Mouse (Mus musculus): ENCODE data around the gene Tbrg1. TPM values are rescaled to one million over a fixed set of nuclear protein-coding genes. Genes with fewer than 3 reads are reported as not detected.
A peak's percentile ranks its signal among the peaks of the same experiment; 100 is the strongest.

The Tbrg1 gene
- polyA plus RNA-seq, 1 experiment from 2014 or later, result 166 TPM

DNA sequence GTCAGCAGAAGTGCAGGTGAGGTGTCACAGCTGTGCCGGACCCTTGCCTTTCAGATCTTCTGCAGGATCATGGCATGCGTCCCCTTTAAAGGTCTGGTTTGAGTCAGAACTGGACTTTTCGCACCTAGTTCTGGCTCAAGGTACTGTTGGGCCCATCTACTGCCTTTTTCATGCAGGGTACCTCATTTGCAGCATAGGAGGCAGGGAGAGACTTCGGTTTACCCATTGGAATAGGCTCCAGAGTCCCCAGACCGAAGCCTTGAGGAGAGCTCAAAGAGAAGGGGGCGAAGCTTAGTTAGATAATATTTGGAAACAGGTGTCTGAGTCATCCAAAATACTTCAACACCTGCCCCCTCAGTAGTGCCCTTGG is 43.2 kb downstream of the Tbrg1 start:
- H3K27ac ChIP-seq (ENCODE audit: low read depth), result no peak overlapping the region
- WGBS, result 24% methylated on average over 6 of the region's 6 CpGs
- no peak; the same call in 1 of the 2 replicates for ATAC-seq (replicated peaks; ENCODE audit: low FRiP score, low TSS enrichment, low read depth)

DNA sequence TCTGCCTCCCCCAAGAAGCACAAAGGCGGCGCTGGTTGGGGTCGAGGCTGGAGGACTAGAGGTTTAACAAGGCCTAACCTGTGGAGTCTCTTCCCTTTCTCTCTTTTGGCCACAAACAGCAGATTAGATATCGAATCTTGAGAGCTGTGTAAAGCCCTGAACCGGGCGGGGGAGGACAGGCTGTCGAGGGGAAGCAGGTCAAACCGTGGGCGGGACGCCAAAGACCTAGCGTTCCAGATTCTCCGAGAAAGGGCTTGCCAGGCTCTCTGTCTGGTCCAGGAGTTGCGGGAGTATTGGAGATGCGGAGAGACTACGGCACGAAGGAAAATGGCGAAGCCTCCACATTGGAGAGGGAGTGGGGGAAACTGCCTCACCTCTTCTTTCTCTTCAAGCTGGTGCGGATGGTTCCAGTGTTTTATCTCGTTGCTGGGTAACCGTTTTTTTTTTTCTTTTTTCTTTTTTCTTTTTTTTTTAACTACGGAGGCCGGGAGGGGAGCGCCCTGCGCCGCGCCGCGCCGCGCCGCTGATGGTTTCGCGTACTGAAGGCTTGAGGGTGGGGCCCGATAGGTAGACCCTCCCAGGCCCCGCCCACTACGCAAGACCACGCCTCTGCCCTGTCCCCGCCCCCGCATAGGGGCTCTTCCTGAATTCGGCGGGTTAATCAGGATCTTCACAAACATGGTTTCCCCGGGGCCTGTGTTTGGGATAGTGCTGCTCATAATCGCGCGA is 43.8 kb downstream of the Tbrg1 start, which contains the start of gene Spa17:
Spa17 (minus strand) TSS at position 541 of the 729 bp plus-strand sequence.
- Histone ChIP-seq H3K36me3 (ENCODE audit: control insufficient read depth, insufficient read depth, low read length) (no peaks in the 10 kb centered on the region), H3K4me3 (ENCODE audit: low read depth, low read length) (peak within 1 kb of the TSS; percentile 67), H3K9ac (ENCODE audit: low read length) (peak within 1 kb of the TSS; percentile 72), H3K27me3 (replicated peaks; ENCODE audit: control insufficient read depth, insufficient read depth, low read length) (no peaks in the 10 kb centered on the region), H3K4me1 (replicated peaks; ENCODE audit: control insufficient read depth, insufficient read depth, low read length) (peaks cover 6% of the 10 kb centered on the region), H3K4me2 (ENCODE audit: low read length) (peak within 1 kb of the TSS; percentile 73), H3K27ac (ENCODE audit: low read depth) (peak within 1 kb of the TSS; percentile 77), H3K9me3 (ENCODE audit: control insufficient read depth, low read length) (no peaks in the 10 kb centered on the region)
- WGBS, result under 1% methylated on average over 45 of the region's 45 CpGs
- ATAC-seq (replicated peaks; ENCODE audit: low FRiP score, low TSS enrichment, low read depth) (peak; percentile 97), DNase-seq (ENCODE audit: low spot score) (peak; percentile 95)

More for the DNA sequence above, 43.2 kb downstream of the Tbrg1 start:
- no peaks in the 10 kb centered on the region for H3K9me3 ChIP-seq (ENCODE audit: control insufficient read depth, low read length)
- H3K36me3 ChIP-seq (ENCODE audit: control insufficient read depth, insufficient read depth, low read length), result no peaks in the 10 kb centered on the region
- no peaks in the 10 kb centered on the region for H3K27me3 ChIP-seq (replicated peaks; ENCODE audit: control insufficient read depth, insufficient read depth, low read length)
- H3K4me3 ChIP-seq (ENCODE audit: low read depth, low read length), result peak overlapping the region; percentile 67
- H3K9ac ChIP-seq (ENCODE audit: low read length), result peak overlapping the region; percentile 72
- peak overlapping the region; percentile 73 for H3K4me2 ChIP-seq (ENCODE audit: low read length)
- no peak for DNase-seq (ENCODE audit: low spot score)
- H3K4me1 ChIP-seq (replicated peaks; ENCODE audit: control insufficient read depth, insufficient read depth, low read length), result peaks cover 6% of the 10 kb centered on the region

DNA sequence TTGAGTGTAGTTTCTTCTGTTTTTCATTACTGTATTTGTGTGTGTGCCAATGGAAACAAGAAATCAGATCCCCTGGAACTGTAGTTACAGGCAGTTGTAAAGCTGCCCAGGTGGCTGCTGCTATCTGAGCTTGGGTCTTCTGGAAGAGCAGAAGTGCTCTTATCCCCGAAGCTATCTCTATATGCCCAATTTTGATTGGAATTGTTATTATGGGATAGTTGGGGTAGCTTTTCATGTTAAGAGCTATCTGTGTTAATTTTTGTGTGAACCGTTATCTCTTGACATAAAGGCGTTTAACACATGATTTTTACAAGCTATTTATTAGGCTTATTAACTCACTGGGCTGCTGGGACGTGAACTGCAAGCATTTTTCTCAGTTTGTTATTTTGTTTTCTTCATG is 47.6 kb downstream of the Tbrg1 start:
- DNase-seq (ENCODE audit: low spot score) (no peak), ATAC-seq (replicated peaks; ENCODE audit: low FRiP score, low TSS enrichment, low read depth) (no peak)
- Histone ChIP-seq H3K4me1 (replicated peaks; ENCODE audit: control insufficient read depth, insufficient read depth, low read length) (peaks cover 6% of the 10 kb centered on the region), H3K4me3 (ENCODE audit: low read depth, low read length) (no peak overlapping the region), H3K9ac (ENCODE audit: low read length) (no peak overlapping the region), H3K36me3 (ENCODE audit: control insufficient read depth, insufficient read depth, low read length) (no peaks in the 10 kb centered on the region), H3K4me2 (ENCODE audit: low read length) (no peak overlapping the region), H3K27me3 (replicated peaks; ENCODE audit: control insufficient read depth, insufficient read depth, low read length) (no peaks in the 10 kb centered on the region), H3K9me3 (ENCODE audit: control insufficient read depth, low read length) (no peaks in the 10 kb centered on the region), H3K27ac (ENCODE audit: low read depth) (no peak overlapping the region)
- WGBS, result 75% methylated on average over 4 of the region's 4 CpGs

DNA sequence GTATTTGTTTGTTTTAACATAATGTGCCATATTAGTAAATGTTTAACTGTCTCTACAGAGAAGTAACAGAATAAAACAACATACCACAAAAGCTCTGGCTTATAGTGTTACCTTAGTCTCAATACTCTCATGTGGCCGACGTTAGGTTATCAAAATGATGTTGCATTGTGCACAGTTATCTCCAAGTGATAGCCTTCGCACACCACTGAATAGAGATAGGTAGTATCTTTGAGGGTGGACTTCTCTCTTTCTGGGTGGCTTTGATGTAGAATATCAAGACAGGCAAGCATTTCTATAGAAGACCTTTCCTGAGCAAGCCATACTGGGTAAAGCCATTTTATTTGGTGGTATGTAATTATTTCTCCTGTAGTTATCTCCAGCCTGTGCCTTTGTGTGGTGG is 52.0 kb downstream of the Tbrg1 start:
- Histone ChIP-seq H3K27ac (ENCODE audit: low read depth) (no peak overlapping the region), H3K4me2 (ENCODE audit: low read length) (no peak overlapping the region), H3K4me3 (ENCODE audit: low read depth, low read length) (no peak overlapping the region), H3K4me1 (replicated peaks; ENCODE audit: control insufficient read depth, insufficient read depth, low read length) (no peaks in the 10 kb centered on the region), H3K9ac (ENCODE audit: low read length) (no peak overlapping the region), H3K36me3 (ENCODE audit: control insufficient read depth, insufficient read depth, low read length) (no peaks in the 10 kb centered on the region), H3K27me3 (replicated peaks; ENCODE audit: control insufficient read depth, insufficient read depth, low read length) (no peaks in the 10 kb centered on the region), H3K9me3 (ENCODE audit: control insufficient read depth, low read length) (no peaks in the 10 kb centered on the region)
- DNase-seq (ENCODE audit: low spot score) (no peak), ATAC-seq (replicated peaks; ENCODE audit: low FRiP score, low TSS enrichment, low read depth) (no peak)
- WGBS, result 91% methylated on average over 3 of the region's 3 CpGs

DNA sequence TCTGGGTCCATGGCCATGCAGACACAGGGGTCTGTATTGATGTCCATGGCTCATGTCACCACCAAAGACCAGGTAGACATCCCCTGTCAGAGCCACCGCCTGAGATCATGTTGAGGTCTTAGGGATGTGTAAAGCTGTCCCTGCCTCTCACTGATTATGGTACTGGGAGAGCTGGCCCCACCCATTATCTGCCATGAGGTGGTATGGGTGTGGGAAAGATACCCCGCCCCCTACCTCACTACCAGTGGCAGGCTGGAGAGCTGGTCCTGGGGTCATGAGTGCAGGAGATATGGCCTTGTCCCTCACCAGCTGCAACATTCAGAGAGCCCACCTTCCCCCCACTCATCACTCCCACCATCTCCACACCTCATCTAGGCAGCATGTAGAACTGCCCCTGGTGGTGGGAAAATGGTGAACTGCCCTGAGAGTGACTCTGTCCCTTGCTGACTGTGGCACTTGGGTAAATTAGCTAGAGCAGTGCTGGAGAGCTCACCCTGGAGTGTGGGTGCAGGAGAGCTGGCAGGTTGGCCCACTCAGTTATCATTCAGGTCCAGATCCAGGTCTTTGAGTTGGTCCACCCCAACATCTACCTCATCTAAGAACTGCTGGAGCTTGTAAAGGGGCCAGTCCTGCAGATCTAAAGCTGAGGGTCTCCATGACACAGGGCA is 56.4 kb downstream of the Tbrg1 start:
- Histone ChIP-seq H3K9me3 (ENCODE audit: control insufficient read depth, low read length) (no peaks in the 10 kb centered on the region), H3K27me3 (replicated peaks; ENCODE audit: control insufficient read depth, insufficient read depth, low read length) (no peaks in the 10 kb centered on the region), H3K27ac (ENCODE audit: low read depth) (no peak overlapping the region), H3K9ac (ENCODE audit: low read length) (no peak overlapping the region), H3K4me1 (replicated peaks; ENCODE audit: control insufficient read depth, insufficient read depth, low read length) (no peaks in the 10 kb centered on the region), H3K36me3 (ENCODE audit: control insufficient read depth, insufficient read depth, low read length) (no peaks in the 10 kb centered on the region), H3K4me2 (ENCODE audit: low read length) (no peak overlapping the region), H3K4me3 (ENCODE audit: low read depth, low read length) (no peak overlapping the region)
- WGBS, result 93% methylated on average over 2 of the region's 2 CpGs
- ATAC-seq (replicated peaks; ENCODE audit: low FRiP score, low TSS enrichment, low read depth), result no peak
- no peak for DNase-seq (ENCODE audit: low spot score)

Other genes with a start within 250 kb of the Tbrg1 start
- gene Robo3, start 224.1 kb downstream of the Tbrg1 start, polyA plus RNA-seq (2014; fragmentation: Nextera tagmentation; extraction: Ambion mirVana), result not detected in 2 replicates
- gene Msantd2, start 168.0 kb downstream of the Tbrg1 start, polyA plus RNA-seq (2014; fragmentation: Nextera tagmentation; extraction: Ambion mirVana), result 28.7 and 29.5 TPM in 2 replicates
- 47.2 and 50.4 TPM in 2 replicates for gene Esam, start 129.2 kb downstream of the Tbrg1 start, polyA plus RNA-seq (2014; fragmentation: Nextera tagmentation; extraction: Ambion mirVana)
- gene Vsig2, start 118.1 kb downstream of the Tbrg1 start, polyA plus RNA-seq (2014; fragmentation: Nextera tagmentation; extraction: Ambion mirVana), result 2.9 and 6.3 TPM in 2 replicates
- 2.5 and 3.4 TPM in 2 replicates for gene Nrgn, start 104.4 kb downstream of the Tbrg1 start, polyA plus RNA-seq (2014; fragmentation: Nextera tagmentation; extraction: Ambion mirVana)
- 12.2 and 13.0 TPM in 2 replicates for gene Siae, start 101.6 kb downstream of the Tbrg1 start, polyA plus RNA-seq (2014; fragmentation: Nextera tagmentation; extraction: Ambion mirVana)
- 4.7 and 4.8 TPM in 2 replicates for gene Spa17, start 43.6 kb downstream of the Tbrg1 start, polyA plus RNA-seq (2014; fragmentation: Nextera tagmentation; extraction: Ambion mirVana)
- gene Panx3, start 11.9 kb upstream of the Tbrg1 start, polyA plus RNA-seq (2014; fragmentation: Nextera tagmentation; extraction: Ambion mirVana), result not detected in 2 replicates
- gene Olfr160, start 58.9 kb upstream of the Tbrg1 start, polyA plus RNA-seq (2014; fragmentation: Nextera tagmentation; extraction: Ambion mirVana), result not detected in 2 replicates
- not detected in 2 replicates for gene Olfr874, start 87.8 kb upstream of the Tbrg1 start, polyA plus RNA-seq (2014; fragmentation: Nextera tagmentation; extraction: Ambion mirVana)
- gene Olfr875, start 114.5 kb upstream of the Tbrg1 start, polyA plus RNA-seq (2014; fragmentation: Nextera tagmentation; extraction: Ambion mirVana), result not detected in 2 replicates
- not detected in 2 replicates for gene Olfr876, start 145.7 kb upstream of the Tbrg1 start, polyA plus RNA-seq (2014; fragmentation: Nextera tagmentation; extraction: Ambion mirVana)
- not detected in 2 replicates for gene Olfr877, start 197.0 kb upstream of the Tbrg1 start, polyA plus RNA-seq (2014; fragmentation: Nextera tagmentation; extraction: Ambion mirVana)
- not detected in 2 replicates for gene Olfr145, start 239.4 kb upstream of the Tbrg1 start, polyA plus RNA-seq (2014; fragmentation: Nextera tagmentation; extraction: Ambion mirVana)

Data from intestine, embryonic 14.5 days (tissue).